ENCODE assay signal across 34 mouse cellular contexts in genomic region chr7:18533420-18533819, GRCm38 (mm10). TPM values are rescaled to one million over a fixed set of nuclear protein-coding genes. Genes with fewer than 3 reads are reported as not detected.
DNase-seq lines count a peak whose midpoint lies in the region; ATAC-seq and TF ChIP-seq lines count a peak whose summit lies in the region.
"Had no signal": no experiment of that assay in that cellular context is flagged by ENCODE, and none has a peak within 500 bp of the region (broad histone marks: within the 10 kb centered on the region; RNA-seq: fewer than 3 reads in every experiment).

No protein-coding gene starts in this region.

- H3K27ac ChIP-seq in stomach, embryonic 14.5 days (ENCODE audit: low read length) = no peak overlapping the region
- no peak overlapping the region for H3K27ac ChIP-seq in forebrain, embryonic 12.5 days
- no peak overlapping the region for H3K27ac ChIP-seq in gastrocnemius, adult 2 months
- H3K27ac ChIP-seq: embryonic facial prominence, embryonic 13.5 days; forebrain, embryonic 13.5 days; hindbrain, embryonic 13.5 days; layer of hippocampus, adult 2 months; limb, embryonic 13.5 days; midbrain, embryonic 15.5 days; neural tube, embryonic 15.5 days had no signal

- 43% methylated on average over 3 of the region's 3 CpGs for WGBS in stomach, embryonic 14.5 days
- WGBS in forebrain, embryonic 12.5 days = 57% methylated on average over 3 of the region's 3 CpGs

- H3K9ac ChIP-seq in stomach, embryonic 14.5 days (replicated peaks; ENCODE audit: low read depth, low read length) = no peak overlapping the region
- no peak overlapping the region for H3K9ac ChIP-seq in forebrain, embryonic 12.5 days
- H3K9ac ChIP-seq: embryonic facial prominence, embryonic 13.5 days; forebrain, embryonic 13.5 days; hindbrain, embryonic 13.5 days; limb, embryonic 13.5 days; midbrain, embryonic 15.5 days; neural tube, embryonic 15.5 days had no signal

- no peaks in the 10 kb centered on the region for H3K9me3 ChIP-seq in stomach, embryonic 14.5 days (ENCODE audit: control insufficient read depth, low read depth, low read length)
- 0 out of 2 replicates have a peak, but pooled peaks cover 3% of the 10 kb centered on the region for H3K9me3 ChIP-seq in forebrain, embryonic 12.5 days
- H3K9me3 ChIP-seq: embryonic facial prominence, embryonic 13.5 days; midbrain, embryonic 15.5 days; neural tube, embryonic 15.5 days had no signal

- no peaks in the 10 kb centered on the region for H3K36me3 ChIP-seq in stomach, embryonic 14.5 days (ENCODE audit: control insufficient read depth, insufficient read depth, low read length)
- H3K36me3 ChIP-seq in forebrain, embryonic 12.5 days (replicated peaks) = no peaks in the 10 kb centered on the region
- H3K36me3 ChIP-seq: embryonic facial prominence, embryonic 13.5 days; hindbrain, embryonic 13.5 days; limb, embryonic 13.5 days; midbrain, embryonic 15.5 days; neural tube, embryonic 15.5 days had no signal

- H3K4me1 ChIP-seq in stomach, embryonic 14.5 days (ENCODE audit: control insufficient read depth, insufficient read depth, low read length) = no peaks in the 10 kb centered on the region
- H3K4me1 ChIP-seq in forebrain, embryonic 12.5 days = no peaks in the 10 kb centered on the region
- H3K4me1 ChIP-seq: embryonic facial prominence, embryonic 13.5 days; forebrain, embryonic 13.5 days; hindbrain, embryonic 13.5 days; limb, embryonic 13.5 days; midbrain, embryonic 15.5 days; neural tube, embryonic 15.5 days had no signal

- peak; percentile 22 to 48 for DNase-seq in lung, adult 18-20 months
- DNase-seq in lung, postnatal 4 days = no peak
- peak; percentile 24 for DNase-seq in urinary bladder, postnatal 25 days (ENCODE audit: low spot score)
- DNase-seq in urinary bladder, adult 2 months (ENCODE audit: low spot score) = no peak
- DNase-seq in right cerebral cortex, adult 18-20 months = no peak
- DNase-seq in gastrocnemius, adult 2 months = no peak
- DNase-seq: adrenal gland, postnatal 25 days; cerebellum, adult 11-12 months; cerebellum, adult 9-11 months; embryo, embryonic 11 days; gastrocnemius, postnatal 14 days; heart, postnatal 4 days; kidney, adult 2 months; kidney, postnatal 36 days had no signal

- H3K4me2 ChIP-seq in stomach, embryonic 14.5 days (replicated peaks; ENCODE audit: low read depth, low read length) = no peak overlapping the region
- H3K4me2 ChIP-seq in forebrain, embryonic 12.5 days = no peak overlapping the region
- H3K4me2 ChIP-seq: embryonic facial prominence, embryonic 13.5 days; forebrain, embryonic 13.5 days; heart, embryonic 11.5 days; hindbrain, embryonic 13.5 days; limb, embryonic 13.5 days; liver, embryonic 11.5 days; midbrain, embryonic 15.5 days; neural tube, embryonic 15.5 days had no signal

- peak; percentile 92 for ATAC-seq in stomach, embryonic 14.5 days (ENCODE audit: insufficient number of reproducible peaks, insufficient read depth, low FRiP score, low read depth)
- ATAC-seq in forebrain, embryonic 12.5 days (ENCODE audit: low FRiP score) = no peak
- ATAC-seq: forebrain, embryonic 13.5 days; midbrain, embryonic 15.5 days had no signal

- no peaks in the 10 kb centered on the region for H3K27me3 ChIP-seq in stomach, embryonic 14.5 days (ENCODE audit: control insufficient read depth, insufficient read depth, low read length)
- no peaks in the 10 kb centered on the region for H3K27me3 ChIP-seq in forebrain, embryonic 12.5 days
- H3K27me3 ChIP-seq: embryonic facial prominence, embryonic 13.5 days; forebrain, embryonic 13.5 days; hindbrain, embryonic 13.5 days; limb, embryonic 13.5 days; midbrain, embryonic 15.5 days; neural tube, embryonic 15.5 days had no signal

- no peak for TF ChIP-seq CTCF in gastrocnemius, adult 2 months (IDR thresholded peaks at IDR 0.05)

- intact Hi-C loops in gastrocnemius, adult 2 months (cut with DNase I) = no loop called here

- no peak overlapping the region for H3K4me3 ChIP-seq in stomach, embryonic 14.5 days (ENCODE audit: low read depth, low read length)
- no peak overlapping the region for H3K4me3 ChIP-seq in forebrain, embryonic 12.5 days (replicated peaks)
- H3K4me3 ChIP-seq in gastrocnemius, adult 2 months = no peak overlapping the region
- H3K4me3 ChIP-seq: embryonic facial prominence, embryonic 13.5 days; erythroblast, embryonic 14.5 days; forebrain, embryonic 13.5 days; hindbrain, embryonic 13.5 days; layer of hippocampus, adult 2 months; limb, embryonic 13.5 days; midbrain, embryonic 15.5 days; neural tube, embryonic 15.5 days had no signal

RNA-seq across cellular contexts. Expression of gene Psg25, which starts 1.4 kb away (rescaled TPM):
- polyA plus RNA-seq in urinary bladder, adult 2 months (2012; rRNA removed) = not detected in 2 replicates
- polyA plus RNA-seq in stomach, embryonic 14.5 days (2014; fragmentation: Nextera tagmentation; extraction: Ambion mirVana) = 0.10 and 0.25 TPM in 2 replicates
- not detected in 2 replicates for polyA plus RNA-seq in forebrain, embryonic 12.5 days (2016; fragmentation: Nextera tagmentation; extraction: Ambion mirVana)
- total RNA-seq in gastrocnemius, adult 2 months (2021) = not detected
- total RNA-seq: adrenal gland, postnatal 25 days; gastrocnemius, postnatal 14 days; heart, postnatal 4 days; layer of hippocampus, adult 2 months; layer of hippocampus, postnatal 25 days; left cerebral cortex, adult 8-10 months; left cerebral cortex, postnatal 36 days had no signal
- polyA plus RNA-seq: embryonic facial prominence, embryonic 13.5 days; erythroblast, embryonic 14.5 days; forebrain, embryonic 13.5 days; heart, postnatal 0 days; hindbrain, embryonic 13.5 days; kidney, adult 2 months; kidney, embryonic 16.5 days; limb, embryonic 13.5 days; liver, embryonic 11.5 days; liver, embryonic 16.5 days; lung, embryonic 16.5 days; midbrain, embryonic 15.5 days; neural tube, embryonic 15.5 days; thymus, postnatal 0 days had no signal

RNA-seq across cellular contexts. Expression of gene Psg27, which starts 33.7 kb away (rescaled TPM):
- 0.03 TPM in 1 of 2 replicates, not detected in the other for polyA plus RNA-seq in urinary bladder, adult 2 months (2012; rRNA removed)
- polyA plus RNA-seq in stomach, embryonic 14.5 days (2014; fragmentation: Nextera tagmentation; extraction: Ambion mirVana) = not detected in 2 replicates
- polyA plus RNA-seq in forebrain, embryonic 12.5 days (2016; fragmentation: Nextera tagmentation; extraction: Ambion mirVana) = not detected in 2 replicates
- not detected for total RNA-seq in gastrocnemius, adult 2 months (2021)
- total RNA-seq: adrenal gland, postnatal 25 days; gastrocnemius, postnatal 14 days; heart, postnatal 4 days; layer of hippocampus, adult 2 months; layer of hippocampus, postnatal 25 days; left cerebral cortex, adult 8-10 months; left cerebral cortex, postnatal 36 days had no signal
- polyA plus RNA-seq: embryonic facial prominence, embryonic 13.5 days; erythroblast, embryonic 14.5 days; forebrain, embryonic 13.5 days; heart, embryonic 11.5 days; heart, postnatal 0 days; hindbrain, embryonic 13.5 days; kidney, adult 2 months; kidney, embryonic 16.5 days; limb, embryonic 13.5 days; liver, embryonic 11.5 days; liver, embryonic 16.5 days; lung, embryonic 16.5 days; midbrain, embryonic 15.5 days; neural tube, embryonic 15.5 days had no signal

RNA-seq across cellular contexts. Expression of gene Psg26, which starts 49.4 kb away (rescaled TPM):
- polyA plus RNA-seq in urinary bladder, adult 2 months (2012; rRNA removed) = not detected in 2 replicates
- polyA plus RNA-seq in stomach, embryonic 14.5 days (2014; fragmentation: Nextera tagmentation; extraction: Ambion mirVana) = not detected in 2 replicates
- polyA plus RNA-seq in forebrain, embryonic 12.5 days (2016; fragmentation: Nextera tagmentation; extraction: Ambion mirVana) = not detected in 2 replicates
- total RNA-seq in gastrocnemius, adult 2 months (2021) = not detected
- total RNA-seq: adrenal gland, postnatal 25 days; gastrocnemius, postnatal 14 days; heart, postnatal 4 days; layer of hippocampus, adult 2 months; layer of hippocampus, postnatal 25 days; left cerebral cortex, adult 8-10 months; left cerebral cortex, postnatal 36 days had no signal
- polyA plus RNA-seq: embryonic facial prominence, embryonic 13.5 days; erythroblast, embryonic 14.5 days; forebrain, embryonic 13.5 days; heart, embryonic 11.5 days; heart, postnatal 0 days; hindbrain, embryonic 13.5 days; kidney, adult 2 months; kidney, embryonic 16.5 days; limb, embryonic 13.5 days; liver, embryonic 11.5 days; liver, embryonic 16.5 days; lung, embryonic 16.5 days; midbrain, embryonic 15.5 days; neural tube, embryonic 15.5 days; thymus, postnatal 0 days had no signal

Comparison
In these comparisons a context has a peak if more than half of its experiments do, and no peak if none do; other contexts are left out.
1. DNase-seq: peak in lung, adult 18-20 months (2 of 2) and urinary bladder, postnatal 25 days (single experiment); none in lung, postnatal 4 days (0 of 2), urinary bladder, adult 2 months (single experiment), right cerebral cortex, adult 18-20 months (single experiment) and gastrocnemius, adult 2 months (single experiment).